Mouse (Mus musculus) embryonic facial prominence, embryonic 14.5 days (tissue): Measurements from ENCODE around the gene Efcab12. TPM values are rescaled to one million over a fixed set of nuclear protein-coding genes. Genes with fewer than 3 reads are reported as not detected.

Experiments used
- ATAC-seq: fragments of 200-750 bp; cut with Nextera tagmentation; 2 replicates; pipeline ENCODE4 v1.8.0; 2017; ENCODE audit warnings: low read depth, moderate number of reproducible peaks, moderate TSS enrichment
- DNase-seq: peaks from one replicate; pipeline ENCODE4 v3.0.0-alpha.2; 2015; ENCODE audit warnings: low spot score
- H3K27ac ChIP-seq: fragments of 300-500 bp; sonication (generic); replicated peaks from 2 replicates; pipeline ENCODE4 v1.5.1; 2014; ENCODE audit warnings: low read depth, mild to moderate bottlenecking, low read length, moderate library complexity
- H3K27me3 ChIP-seq: fragments of 300-500 bp; sonication (generic); replicated peaks from 2 replicates; pipeline ENCODE4 v1.6.1; 2014; ENCODE audit warnings: low read length; ENCODE audit not compliant: control insufficient read depth, insufficient read depth
- H3K36me3 ChIP-seq: fragments of 300-500 bp; sonication (generic); 2 replicates; pipeline ENCODE4 v1.6.1; 2014; ENCODE audit warnings: low read length, mixed read lengths; ENCODE audit not compliant: control insufficient read depth, insufficient read depth
- H3K4me1 ChIP-seq: fragments of 300-500 bp; sonication (generic); 2 replicates; pipeline ENCODE4 v1.6.1; 2014; ENCODE audit warnings: antibody characterized with exemption, low read length; ENCODE audit not compliant: control insufficient read depth, insufficient read depth
- H3K4me2 ChIP-seq: fragments of 300-500 bp; sonication (generic); 2 replicates; pipeline ENCODE4 v1.6.1; 2014; ENCODE audit warnings: low read depth, mild to moderate bottlenecking, low read length, moderate library complexity, mixed read lengths
- H3K4me3 ChIP-seq: fragments of 300-500 bp; sonication (generic); 2 replicates; pipeline ENCODE4 v1.5.1; 2014; ENCODE audit warnings: low read depth, mild to moderate bottlenecking, low read length
- H3K9ac ChIP-seq: fragments of 300-500 bp; sonication (generic); 2 replicates; pipeline ENCODE4 v1.6.1; 2014; ENCODE audit warnings: low read depth, mild to moderate bottlenecking, low read length, moderate library complexity, mixed read lengths
- H3K9me3 ChIP-seq: fragments of 300-500 bp; sonication (generic); 2 replicates; pipeline ENCODE4 v1.6.1; 2016; ENCODE audit warnings: low read length; ENCODE audit not compliant: control insufficient read depth
- WGBS: fragments of 180-500 bp; shearing (Covaris S2); extraction: QIAGEN DNeasy Blood & Tissue Kit; methylation state at CpG from one replicate; pipeline ENCODE4 v1.1.7; 2014; 5-methylcytosine and 5-hydroxymethylcytosine counted together
- polyA plus RNA-seq: library from polyadenylated mRNA; unstranded; fragments of >200 nt; fragmentation: Nextera tagmentation; extraction: Ambion mirVana; gene quantifications from 2 replicates; pipeline ENCODE4 v1.2.1, GENCODE M21; 2014

Gene Efcab12
- polyA plus RNA-seq, 1 experiment from 2014 or later: 0.89 TPM

DNA sequence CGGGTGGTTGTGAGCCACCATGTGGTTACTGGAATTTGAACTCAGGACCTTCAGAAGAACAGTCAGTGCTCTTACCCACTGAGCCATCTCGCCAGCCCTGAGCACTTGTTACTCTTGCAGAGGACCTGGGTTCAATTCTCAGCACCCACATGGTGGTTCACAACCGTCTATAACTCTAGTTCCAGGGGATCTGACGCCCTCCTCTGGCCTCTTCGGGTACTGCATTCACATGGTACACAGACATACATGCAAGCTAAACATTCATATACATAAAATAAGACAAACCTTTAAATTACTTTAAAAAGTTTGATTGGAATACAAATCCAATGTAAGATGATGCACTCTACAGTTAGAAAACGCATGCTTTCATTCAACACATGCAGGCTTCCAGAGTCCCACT lies 66.0 kb downstream of the Efcab12 start:
- no peak for ATAC-seq
- DNase-seq: no peak
- Histone ChIP-seq H3K9ac (no peak overlapping the region), H3K36me3 (0 out of 2 replicates have a peak, but pooled peaks cover under 1% of the 10 kb centered on the region), H3K4me1 (peaks cover 17% of the 10 kb centered on the region), H3K9me3 (no peaks in the 10 kb centered on the region), H3K27me3 (no peaks in the 10 kb centered on the region), H3K4me3 (no peak overlapping the region), H3K27ac (no peak overlapping the region), H3K4me2 (no peak overlapping the region)
- 81% methylated on average over 6 of the region's 6 CpGs for WGBS

DNA sequence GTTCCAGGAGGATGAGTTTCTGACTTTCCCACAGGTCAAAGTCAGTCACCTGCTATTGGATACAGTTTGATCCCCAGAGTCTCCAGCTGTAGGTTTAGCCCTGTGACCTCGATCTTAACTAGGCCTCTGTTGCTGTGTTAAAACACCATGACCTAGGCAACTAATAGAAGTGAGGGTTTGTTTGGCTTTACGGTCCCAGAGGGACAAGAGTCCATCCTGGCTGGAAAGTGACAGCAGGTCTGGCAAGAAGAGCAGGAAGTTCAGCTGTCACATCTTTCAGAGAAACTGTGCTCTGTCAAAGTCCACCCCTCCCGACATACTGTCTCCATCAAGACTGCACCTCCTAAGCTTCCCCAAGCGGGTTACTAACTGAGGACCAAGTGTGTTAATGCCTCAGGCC lies 67.4 kb downstream of the Efcab12 start:
- Histone ChIP-seq H3K27ac (no peak overlapping the region), H3K4me3 (no peak overlapping the region), H3K36me3 (no peaks in the 10 kb centered on the region), H3K4me1 (peaks cover 4% of the 10 kb centered on the region), H3K9me3 (no peaks in the 10 kb centered on the region), H3K9ac (no peak overlapping the region), H3K27me3 (no peaks in the 10 kb centered on the region), H3K4me2 (no peak overlapping the region)
- ATAC-seq (no peak), DNase-seq (no peak)
- 57% methylated on average over 4 of the region's 4 CpGs for WGBS

DNA sequence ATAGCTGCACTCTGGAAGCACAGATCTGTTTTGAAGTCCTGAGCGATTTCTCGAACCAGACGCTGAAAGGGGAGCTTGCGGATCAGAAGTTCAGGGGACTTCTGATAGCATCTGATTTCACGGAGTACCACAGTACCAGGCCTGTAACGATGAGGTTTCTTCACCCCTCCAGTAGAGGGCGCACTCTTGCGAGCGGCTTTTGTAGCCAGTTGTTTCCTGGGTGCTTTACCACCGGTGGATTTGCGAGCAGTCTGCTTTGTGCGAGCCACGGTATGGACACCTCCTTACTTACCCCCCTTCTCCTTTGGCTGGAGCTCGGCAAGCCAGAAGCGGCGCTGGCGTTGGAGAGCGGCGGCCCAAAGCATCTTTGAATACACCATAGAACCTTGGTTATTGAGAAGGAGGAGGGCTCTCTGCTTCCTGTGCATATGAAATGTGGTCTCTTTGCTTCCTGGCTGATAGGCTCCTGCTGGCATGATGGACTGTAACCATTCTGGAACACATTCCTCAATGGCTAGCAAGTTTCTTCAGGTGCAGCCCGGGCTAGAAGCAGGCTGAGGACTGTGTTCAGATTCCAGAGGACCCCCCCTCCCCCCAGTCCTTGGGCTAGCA lies 68.0 kb downstream of the Efcab12 start:
- Histone ChIP-seq H3K4me3 (no peak overlapping the region), H3K27ac (no peak overlapping the region), H3K4me2 (no peak overlapping the region), H3K27me3 (no peaks in the 10 kb centered on the region), H3K9me3 (no peaks in the 10 kb centered on the region), H3K9ac (no peak overlapping the region), H3K4me1 (no peaks in the 10 kb centered on the region), H3K36me3 (no peaks in the 10 kb centered on the region)
- 84% methylated on average over 18 of the region's 20 CpGs for WGBS
- DNase-seq: no peak
- ATAC-seq: no peak

DNA sequence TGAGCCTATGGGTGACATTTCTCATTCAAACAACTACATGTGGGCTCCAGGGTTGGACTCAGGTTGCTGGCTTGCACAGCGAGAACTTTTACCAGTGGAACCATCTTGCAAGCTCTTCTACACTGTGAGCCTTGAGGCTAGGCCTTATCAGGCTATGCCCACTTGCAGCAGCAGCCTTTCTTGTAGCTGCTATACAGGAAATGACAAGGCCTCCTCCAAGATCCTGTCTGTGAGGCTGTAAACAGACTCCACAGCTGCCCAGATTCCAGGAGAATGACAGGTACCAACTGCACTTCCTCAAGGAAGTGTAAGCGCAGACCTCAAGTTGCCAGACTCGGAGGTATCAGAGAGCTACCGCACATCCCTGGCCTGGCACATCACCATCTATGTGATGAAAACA lies 70.0 kb downstream of the Efcab12 start:
- no peaks in the 10 kb centered on the region for H3K36me3 ChIP-seq
- no peak overlapping the region for H3K27ac ChIP-seq
- no peaks in the 10 kb centered on the region for H3K9me3 ChIP-seq
- no peaks in the 10 kb centered on the region for H3K27me3 ChIP-seq
- no peak overlapping the region for H3K4me3 ChIP-seq
- no peak overlapping the region for H3K9ac ChIP-seq
- DNase-seq: peak; percentile 29
- no peak overlapping the region for H3K4me2 ChIP-seq
- no peak for ATAC-seq
- 80% methylated on average over 4 of the region's 4 CpGs for WGBS
- no peaks in the 10 kb centered on the region; the same call in 1 of the 2 replicates for H3K4me1 ChIP-seq

DNA sequence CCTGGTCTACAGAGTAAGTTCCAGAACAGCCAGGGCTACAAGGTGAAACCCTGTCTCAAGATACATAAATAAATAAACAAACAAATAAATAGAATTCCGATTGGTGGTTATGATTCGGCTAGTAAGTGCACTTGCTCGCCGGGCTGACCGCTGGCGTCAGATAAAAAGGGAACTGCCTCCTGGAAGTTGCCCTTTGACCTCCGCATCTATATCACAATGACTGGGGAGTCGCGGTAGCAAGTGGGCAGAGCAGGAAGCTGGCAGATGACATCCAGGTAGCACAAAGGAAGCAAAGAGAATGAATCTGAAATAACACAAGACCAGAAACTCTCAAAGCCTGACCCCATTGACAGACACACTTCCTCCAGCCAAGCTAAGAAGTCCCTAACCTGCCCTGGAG lies 70.9 kb downstream of the Efcab12 start:
- Histone ChIP-seq H3K4me2 (no peak overlapping the region), H3K27ac (no peak overlapping the region), H3K9ac (no peak overlapping the region), H3K27me3 (no peaks in the 10 kb centered on the region), H3K4me3 (no peak overlapping the region), H3K36me3 (no peaks in the 10 kb centered on the region), H3K4me1 (peaks cover 5% of the 10 kb centered on the region), H3K9me3 (no peaks in the 10 kb centered on the region)
- DNase-seq (no peak), ATAC-seq (no peak)
- WGBS: 48% methylated on average over 9 of the region's 9 CpGs

DNA sequence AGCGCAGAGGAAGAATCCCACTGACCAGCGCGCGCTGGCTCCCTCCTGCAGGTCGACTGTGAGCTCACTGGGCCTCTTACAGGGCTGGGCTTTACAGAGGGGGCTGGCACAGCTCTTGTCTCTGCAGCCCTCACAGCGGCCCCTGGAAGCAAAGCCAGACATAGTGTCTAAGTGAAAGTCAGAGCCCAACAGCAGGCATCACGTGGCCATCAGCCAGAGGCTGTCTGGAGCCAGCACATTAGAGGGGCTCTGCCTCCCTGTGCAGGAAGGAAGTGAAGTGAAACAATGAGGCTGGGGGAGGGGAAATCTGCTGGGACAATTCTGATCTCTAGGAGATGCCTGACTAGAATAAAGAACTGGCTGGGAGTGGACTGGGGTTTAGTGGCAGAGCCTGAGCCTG lies 74.0 kb downstream of the Efcab12 start:
- Histone ChIP-seq H3K27me3 (no peaks in the 10 kb centered on the region), H3K4me1 (peaks cover 10% of the 10 kb centered on the region), H3K27ac (peak overlapping the region; percentile 74), H3K9ac (peak overlapping the region; percentile 10; the same call in 1 of the 2 replicates), H3K4me3 (no peak overlapping the region), H3K4me2 (peak overlapping the region; percentile 23; the same call in 1 of the 2 replicates), H3K9me3 (no peaks in the 10 kb centered on the region), H3K36me3 (no peaks in the 10 kb centered on the region)
- WGBS: 7% methylated on average over 7 of the region's 7 CpGs
- DNase-seq (peak; percentile 94), ATAC-seq (peak; percentile 93)

DNA sequence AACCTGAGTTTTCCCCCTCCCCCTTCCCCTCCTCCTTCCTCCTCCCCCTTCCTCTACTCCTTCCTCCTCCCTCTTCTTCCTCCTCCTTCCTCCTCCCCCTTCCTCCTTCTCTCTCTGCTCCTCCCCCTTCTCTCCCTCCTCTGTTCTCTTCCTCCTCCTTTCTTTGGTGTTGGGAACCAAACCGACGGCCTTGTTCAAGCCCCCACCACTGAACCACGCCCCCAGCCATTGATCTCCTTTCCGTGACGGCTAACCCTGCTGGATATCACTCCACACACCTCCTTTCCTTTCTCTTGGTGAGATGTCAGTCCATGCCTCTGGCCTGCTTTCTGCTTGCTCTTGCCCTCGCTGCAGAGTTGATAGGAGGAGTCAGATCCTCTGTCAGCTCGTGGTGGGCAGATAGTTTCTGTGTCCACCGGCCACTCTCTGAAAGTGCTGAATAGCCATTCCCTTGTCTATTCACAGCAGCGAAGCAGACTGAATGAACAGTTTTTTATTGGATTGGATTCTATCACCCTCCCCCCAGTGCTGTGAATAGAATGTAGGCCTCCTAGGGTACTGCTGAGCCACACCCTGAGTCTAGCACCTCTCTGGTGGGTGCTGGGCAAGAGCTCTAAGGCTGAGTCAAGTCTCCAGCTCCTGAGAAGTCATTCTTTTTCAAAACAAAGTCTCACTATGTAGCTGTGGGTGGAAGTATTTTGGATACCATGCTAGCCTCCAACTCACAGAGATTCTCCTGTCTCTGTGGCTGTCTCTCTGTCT lies 76.0 kb downstream of the Efcab12 start, which contains the start of gene Tmem40:
Tmem40 (minus strand) TSS at position 416 of the 762 bp plus-strand sequence.
- H3K27ac ChIP-seq: peak within 1 kb of the TSS; percentile 22
- ATAC-seq (peak; percentile 11; the same call in 1 of the 2 replicates), DNase-seq (peak; percentile 30)
- no peaks in the 10 kb centered on the region for H3K27me3 ChIP-seq
- no peaks in the 10 kb centered on the region for H3K36me3 ChIP-seq
- H3K9me3 ChIP-seq: no peaks in the 10 kb centered on the region
- 7% methylated on average over 9 of the region's 9 CpGs for WGBS
- H3K4me1 ChIP-seq: peaks cover 10% of the 10 kb centered on the region
- no peak within 1 kb of the TSS for H3K4me3 ChIP-seq
- H3K9ac ChIP-seq: no peak within 1 kb of the TSS
- H3K4me2 ChIP-seq: peak within 1 kb of the TSS; percentile 18; the same call in 1 of the 2 replicates

DNA sequence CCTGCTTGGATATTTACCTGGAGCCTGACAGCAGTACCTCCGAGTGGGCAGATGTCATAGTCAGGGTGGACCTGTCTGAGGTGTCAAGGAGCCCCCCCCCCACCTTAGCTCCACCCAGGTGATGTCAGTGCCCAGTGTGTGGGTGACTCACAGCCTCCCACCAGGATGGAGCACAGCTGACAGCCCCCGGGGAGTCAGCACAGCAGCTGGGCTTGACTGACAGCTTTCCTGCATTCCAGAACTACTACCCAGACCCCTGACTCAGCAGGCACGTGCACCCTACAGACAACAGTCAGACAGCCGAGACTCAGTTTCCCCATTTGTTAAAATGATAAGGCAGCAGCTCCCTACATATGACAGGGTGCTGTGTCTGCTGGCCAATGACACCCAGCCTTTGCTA lies 77.2 kb downstream of the Efcab12 start:
- Histone ChIP-seq H3K9me3 (no peaks in the 10 kb centered on the region), H3K27me3 (no peaks in the 10 kb centered on the region), H3K4me1 (peaks cover 10% of the 10 kb centered on the region), H3K27ac (no peak overlapping the region), H3K4me2 (no peak overlapping the region), H3K4me3 (no peak overlapping the region), H3K36me3 (no peaks in the 10 kb centered on the region), H3K9ac (no peak overlapping the region)
- DNase-seq (peak; percentile 33), ATAC-seq (no peak)
- WGBS: 41% methylated on average over 4 of the region's 4 CpGs
